Mouse (Mus musculus) gastrocnemius, postnatal 25 days (tissue): ENCODE data around the gene B3gnt9. TPM values are rescaled to one million over a fixed set of nuclear protein-coding genes. Genes with fewer than 3 reads are reported as not detected.
"Not testable (repeated sequence)": the region's sequence is repeated elsewhere in the genome, so short reads cannot be mapped to it uniquely, and the experiment has no call there.

ENCODE experiments used
- DNase-seq: peaks from one replicate; pipeline ENCODE4 v3.0.0; 2022
- total RNA-seq, 2 experiments: library from RNA; stranded (reverse); gene quantifications; 1 replicate in 1 of 2; 2 replicates in 1 of 2; pipeline ENCODE4 v1.2.3; 2021

B3gnt9 gene
- total RNA-seq, 2 experiments from 2014 or later, result 2.6 TPM

GRCm38 (mm10) chr8:105258911-105259720 is 4.2 kb upstream of the B3gnt9 start:
- no peak for DNase-seq

- DNase-seq, result no peak
These were observed 2.6 kb upstream of the B3gnt9 start for GRCm38 (mm10) chr8:105257318-105258114.

GRCm38 (mm10) chr8:105254152-105254965 is 594 bp downstream of the B3gnt9 start:
- DNase-seq, result peak; percentile 86

GRCm38 (mm10) chr8:105253766-105254151 is 1.2 kb downstream of the B3gnt9 start:
- DNase-seq, result no peak

- no peak for DNase-seq
These were observed 2.0 kb downstream of the B3gnt9 start for GRCm38 (mm10) chr8:105252680-105253537.

GRCm38 (mm10) chr8:105251954-105252353 is 3.0 kb downstream of the B3gnt9 start:
- DNase-seq, result no peak

GRCm38 (mm10) chr8:105241016-105241415 is 13.9 kb downstream of the B3gnt9 start:
- DNase-seq, result no peak

GRCm38 (mm10) chr8:105237442-105238142 is 17.4 kb downstream of the B3gnt9 start:
- no peak for DNase-seq

- no peak for DNase-seq
These were observed 19.7 kb downstream of the B3gnt9 start for GRCm38 (mm10) chr8:105235206-105235605.

GRCm38 (mm10) chr8:105233126-105233935 is 21.6 kb downstream of the B3gnt9 start:
- DNase-seq, result no peak

GRCm38 (mm10) chr8:105232321-105232693 is 22.6 kb downstream of the B3gnt9 start:
- DNase-seq, result not testable (repeated sequence)

GRCm38 (mm10) chr8:105231503-105232320 is 23.2 kb downstream of the B3gnt9 start:
- no peak for DNase-seq

- DNase-seq, result no peak
These were observed 29.0 kb downstream of the B3gnt9 start for GRCm38 (mm10) chr8:105225917-105226316.

GRCm38 (mm10) chr8:105225272-105225593 is 29.7 kb downstream of the B3gnt9 start:
- DNase-seq, result no peak

- DNase-seq, result peak; percentile 92
These were observed 30.3 kb downstream of the B3gnt9 start, which contains the start of gene D230025D16Rik for GRCm38 (mm10) chr8:105224413-105225271. D230025D16Rik (plus strand) TSS chr8:105225145.

GRCm38 (mm10) chr8:105223850-105224249 is 31.1 kb downstream of the B3gnt9 start:
- DNase-seq, result peak; percentile 21

GRCm38 (mm10) chr8:105217926-105218522 is 36.9 kb downstream of the B3gnt9 start:
- DNase-seq, result no peak

GRCm38 (mm10) chr8:105214104-105214503 is 40.8 kb downstream of the B3gnt9 start:
- no peak for DNase-seq
